Mouse (Mus musculus) liver, adult 2 months (tissue): ENCODE measurements around the gene Fancg.

ENCODE experiments used
- CTCF ChIP-seq: fragments of 200-500 bp; IDR thresholded peaks from 2 replicates; pipeline ENCODE4 v1.5.1; 2011; ENCODE audit warnings: low read depth, low read length, control low read depth
- POLR2A ChIP-seq: fragments of 200-500 bp; IDR thresholded peaks from 2 replicates; pipeline ENCODE4 v1.6.1; 2011; ENCODE audit warnings: low read length, control low read depth; ENCODE audit not compliant: insufficient read depth; ENCODE audit errors: extremely low read depth

- no peak for TF ChIP-seq CTCF
- no peak for TF ChIP-seq POLR2A
Observed at GRCm38 (mm10) chr4:42957979-42958378, 52.3 kb downstream of the Fancg start.
